In genomic region chr6:30171967-30172366, GRCm38 (mm10) we compare ENCODE assay signal across 16 mouse cellular contexts.
DNase-seq lines count a peak whose midpoint lies in the region; ATAC-seq and TF ChIP-seq lines count a peak whose summit lies in the region.
"Had no signal": no experiment of that assay in that cellular context is flagged by ENCODE, and none has a peak within 500 bp of the region (broad histone marks: within the 10 kb centered on the region; RNA-seq: fewer than 3 reads in every experiment).

No protein-coding gene starts in this region.

- no peaks in the 10 kb centered on the region for H3K36me3 ChIP-seq in hindbrain, embryonic 10.5 days
- H3K36me3 ChIP-seq in hindbrain, embryonic 16.5 days (ENCODE audit: control insufficient read depth, insufficient read depth, low read length), result no peaks in the 10 kb centered on the region
- no peaks in the 10 kb centered on the region for H3K36me3 ChIP-seq in midbrain, embryonic 10.5 days
- no peaks in the 10 kb centered on the region for H3K36me3 ChIP-seq in midbrain, postnatal 0 days (ENCODE audit: insufficient read depth, low read length)
- H3K36me3 ChIP-seq in embryonic facial prominence, embryonic 12.5 days, result no peaks in the 10 kb centered on the region
- no peaks in the 10 kb centered on the region for H3K36me3 ChIP-seq in myocyte (ENCODE audit: control insufficient read depth, insufficient read depth)

- no peak overlapping the region for H3ac ChIP-seq in myocyte (ENCODE audit: control insufficient read depth, insufficient read length)

- peak overlapping the region; percentile 48 for H3K4me3 ChIP-seq in hindbrain, embryonic 10.5 days
- no peak overlapping the region for H3K4me3 ChIP-seq in hindbrain, embryonic 16.5 days (ENCODE audit: low read length)
- H3K4me3 ChIP-seq in midbrain, embryonic 10.5 days, result no peak overlapping the region
- no peak overlapping the region for H3K4me3 ChIP-seq in midbrain, postnatal 0 days (ENCODE audit: low read depth, low read length)
- H3K4me3 ChIP-seq in embryonic facial prominence, embryonic 12.5 days, result peak overlapping the region; percentile 42
- H3K4me3 ChIP-seq in myocyte, result peak overlapping the region; percentile 48
- H3K4me3 ChIP-seq: forebrain, embryonic 13.5 days had no signal

- no peak overlapping the region for H3K9ac ChIP-seq in hindbrain, embryonic 16.5 days (ENCODE audit: low read depth, low read length)
- no peak overlapping the region for H3K9ac ChIP-seq in midbrain, postnatal 0 days (replicated peaks; ENCODE audit: low read length, poor library complexity, severe bottlenecking)
- H3K9ac ChIP-seq in embryonic facial prominence, embryonic 12.5 days, result no peak overlapping the region
- H3K9ac ChIP-seq: forebrain, embryonic 13.5 days had no signal

- DNase-seq in hindbrain, embryonic 10.5 days (ENCODE audit: low spot score), result peak; percentile 29
- peak; percentile 30 for DNase-seq in midbrain, embryonic 10.5 days (ENCODE audit: low spot score)
- DNase-seq in midbrain, postnatal 0 days (ENCODE audit: low spot score), result no peak
- no peak for DNase-seq in frontal cortex, postnatal 25 days (ENCODE audit: low spot score in 2 of 2)
- DNase-seq: adrenal gland, adult 8-10 months; cerebellum, adult 18-20 months; kidney, postnatal 10 days; lung, postnatal 10 days; thymus, adult 2 months had no signal

- ATAC-seq in hindbrain, embryonic 16.5 days, result no peak
- ATAC-seq in midbrain, postnatal 0 days (ENCODE audit: low FRiP score), result no peak
- no peak for ATAC-seq in embryonic facial prominence, embryonic 12.5 days (ENCODE audit: insufficient number of reproducible peaks, insufficient read depth, low FRiP score, low TSS enrichment)
- ATAC-seq in CD4-positive, CD25-positive, alpha-beta regulatory T cell, adult 4 months, result no peak
- ATAC-seq: forebrain, embryonic 13.5 days; inflammation-experienced regulatory T-cells, adult 6 months had no signal

- no peak overlapping the region for H3K4me2 ChIP-seq in hindbrain, embryonic 16.5 days (ENCODE audit: low read length)
- no peak overlapping the region for H3K4me2 ChIP-seq in midbrain, postnatal 0 days (ENCODE audit: low read depth, low read length, poor library complexity, severe bottlenecking)
- peak overlapping the region; percentile 57 for H3K4me2 ChIP-seq in embryonic facial prominence, embryonic 12.5 days (replicated peaks)
- H3K4me2 ChIP-seq in myocyte (ENCODE audit: low read depth), result peak overlapping the region; percentile 77
- H3K4me2 ChIP-seq: forebrain, embryonic 13.5 days had no signal

- peaks cover 5% of the 10 kb centered on the region for H3K79me2 ChIP-seq in myocyte (ENCODE audit: control insufficient read depth, insufficient read depth)

- TF ChIP-seq CTCF in midbrain, postnatal 0 days (IDR thresholded peaks at IDR 0.05), result no peak

- peaks cover 94% of the 10 kb centered on the region for H3K27me3 ChIP-seq in hindbrain, embryonic 10.5 days (ENCODE audit: insufficient read depth, poor library complexity, severe bottlenecking)
- peaks cover 51% of the 10 kb centered on the region for H3K27me3 ChIP-seq in hindbrain, embryonic 16.5 days (replicated peaks; ENCODE audit: control insufficient read depth, insufficient read depth, low read length)
- peaks cover 99% of the 10 kb centered on the region for H3K27me3 ChIP-seq in midbrain, embryonic 10.5 days (ENCODE audit: low read depth, poor library complexity, severe bottlenecking)
- peaks cover 58% of the 10 kb centered on the region for H3K27me3 ChIP-seq in midbrain, postnatal 0 days (ENCODE audit: insufficient read depth, low read length)
- peaks cover 76% of the 10 kb centered on the region for H3K27me3 ChIP-seq in embryonic facial prominence, embryonic 12.5 days
- peaks cover 22% of the 10 kb centered on the region for H3K27me3 ChIP-seq in myocyte (ENCODE audit: control insufficient read depth, insufficient read depth, insufficient read length)

- H3K4me1 ChIP-seq in hindbrain, embryonic 10.5 days (replicated peaks), result peaks cover 74% of the 10 kb centered on the region
- H3K4me1 ChIP-seq in hindbrain, embryonic 16.5 days (ENCODE audit: control insufficient read depth, insufficient read depth, low read depth, low read length), result peaks cover 26% of the 10 kb centered on the region
- peaks cover 67% of the 10 kb centered on the region for H3K4me1 ChIP-seq in midbrain, embryonic 10.5 days
- no peaks in the 10 kb centered on the region for H3K4me1 ChIP-seq in midbrain, postnatal 0 days (ENCODE audit: insufficient read depth, low read length)
- H3K4me1 ChIP-seq in embryonic facial prominence, embryonic 12.5 days, result peaks cover 67% of the 10 kb centered on the region

- no peaks in the 10 kb centered on the region for H3K9me3 ChIP-seq in hindbrain, embryonic 10.5 days
- no peaks in the 10 kb centered on the region for H3K9me3 ChIP-seq in hindbrain, embryonic 16.5 days (ENCODE audit: control insufficient read depth, low read length)
- no peaks in the 10 kb centered on the region for H3K9me3 ChIP-seq in midbrain, embryonic 10.5 days (replicated peaks)
- H3K9me3 ChIP-seq in midbrain, postnatal 0 days (ENCODE audit: low read length), result no peaks in the 10 kb centered on the region
- H3K9me3 ChIP-seq in embryonic facial prominence, embryonic 12.5 days, result no peaks in the 10 kb centered on the region
- H3K9me3 ChIP-seq: forebrain, embryonic 13.5 days; megakaryocyte, embryonic 14.5 days had no signal

- no peak for TF ChIP-seq POLR2A in myocyte (IDR thresholded peaks at IDR 0.05; ENCODE audit: insufficient read length, low read depth)

- no peak overlapping the region for H3K27ac ChIP-seq in hindbrain, embryonic 10.5 days
- H3K27ac ChIP-seq in hindbrain, embryonic 16.5 days (ENCODE audit: low read depth, low read length), result no peak overlapping the region
- no peak overlapping the region for H3K27ac ChIP-seq in midbrain, embryonic 10.5 days (replicated peaks)
- no peak overlapping the region for H3K27ac ChIP-seq in midbrain, postnatal 0 days (ENCODE audit: low read depth, low read length)
- H3K27ac ChIP-seq in embryonic facial prominence, embryonic 12.5 days, result no peak overlapping the region
- H3K27ac ChIP-seq: forebrain, embryonic 13.5 days had no signal

- WGBS in hindbrain, embryonic 10.5 days, result 20% methylated on average over 10 of the region's 10 CpGs
- WGBS in hindbrain, embryonic 16.5 days, result 31% methylated on average over 10 of the region's 10 CpGs
- WGBS in midbrain, embryonic 10.5 days, result 26% methylated on average over 10 of the region's 10 CpGs
- 25% methylated on average over 10 of the region's 10 CpGs for WGBS in midbrain, postnatal 0 days
- 22% methylated on average over 10 of the region's 10 CpGs for WGBS in embryonic facial prominence, embryonic 12.5 days

TF ChIP-seq in myocyte, 11 proteins besides CTCF, POLR2A, EP300 and RAD21:
- TF ChIP-seq MYOG (IDR thresholded peaks at IDR 0.05; ENCODE audit: control insufficient read depth in 1 of 3, insufficient read depth in 1 of 3, insufficient read length in 2 of 3, low read depth in 2 of 3) (no peak), MYOD1 (IDR thresholded peaks at IDR 0.05; ENCODE audit: control insufficient read depth in 1 of 3, insufficient read length in 2 of 3, low read depth in 2 of 3) (no peak), POLR2AphosphoS2 (IDR thresholded peaks at IDR 0.05; ENCODE audit: insufficient read length, low read depth) (no peak), TCF12 (IDR thresholded peaks at IDR 0.05; ENCODE audit: insufficient read depth, poor library complexity, severe bottlenecking) (no peak), CEBPB (IDR thresholded peaks at IDR 0.05; ENCODE audit: insufficient read depth, poor library complexity, severe bottlenecking) (no peak), MAX (IDR thresholded peaks at IDR 0.05; ENCODE audit: low read depth) (no peak), E2F4 (IDR thresholded peaks at IDR 0.05; ENCODE audit: insufficient read depth) (no peak), REST (IDR thresholded peaks at IDR 0.05; ENCODE audit: insufficient read depth, insufficient read length) (no peak), SRF (IDR thresholded peaks at IDR 0.05; ENCODE audit: control insufficient read depth, insufficient read length, low read depth) (no peak), USF1 (IDR thresholded peaks at IDR 0.05; ENCODE audit: low read depth) (no peak), TCF3 (IDR thresholded peaks at IDR 0.05; ENCODE audit: insufficient read length, low read depth) (no peak)

Comparison
In these comparisons a context has a peak if more than half of its experiments do, and no peak if none do; other contexts are left out.
1. DNase-seq: peak in hindbrain, embryonic 10.5 days (single experiment) and midbrain, embryonic 10.5 days (single experiment); none in midbrain, postnatal 0 days (single experiment) and frontal cortex, postnatal 25 days (0 of 2).
2. H3K4me3 ChIP-seq: peak in hindbrain, embryonic 10.5 days (single experiment), embryonic facial prominence, embryonic 12.5 days (single experiment) and myocyte (single experiment); none in hindbrain, embryonic 16.5 days (single experiment), midbrain, embryonic 10.5 days (single experiment) and midbrain, postnatal 0 days (single experiment).
3. H3K4me2 ChIP-seq: peak in embryonic facial prominence, embryonic 12.5 days (single experiment) and myocyte (single experiment); none in hindbrain, embryonic 16.5 days (single experiment) and midbrain, postnatal 0 days (single experiment).